Mouse (Mus musculus): ENCODE data around the gene Spopl. TPM values are rescaled to one million over a fixed set of nuclear protein-coding genes. Genes with fewer than 3 reads are reported as not detected.
"Not testable (repeated sequence)": the region's sequence is repeated elsewhere in the genome, so short reads cannot be mapped to it uniquely, and the experiment has no call there.

The Spopl gene
- polyA plus RNA-seq, 1 experiment from 2014 or later: 6.4 TPM

GRCm38 (mm10) chr2:23551235-23551634 is 20.7 kb downstream of the Spopl start:
- 90% methylated on average over 1 of the region's 1 CpGs for WGBS (ENCODE audit: insufficient replicate concordance)
- Histone ChIP-seq H3K27me3 (no peaks in the 10 kb centered on the region), H3K9me3 (replicated peaks) (no peaks in the 10 kb centered on the region), H3K27ac (replicated peaks) (no peak overlapping the region), H3K4me3 (replicated peaks) (no peak overlapping the region), H3K36me3 (replicated peaks) (no peaks in the 10 kb centered on the region), H3K4me1 (replicated peaks) (no peaks in the 10 kb centered on the region), H3K4me2 (no peak overlapping the region), H3K9ac (no peak overlapping the region)
- ATAC-seq (ENCODE audit: insufficient read depth): no peak

GRCm38 (mm10) chr2:23547220-23547619 is 24.7 kb downstream of the Spopl start:
- 97% methylated on average over 1 of the region's 1 CpGs for WGBS (ENCODE audit: insufficient replicate concordance)
- H3K27ac ChIP-seq (replicated peaks): no peak overlapping the region

GRCm38 (mm10) chr2:23539967-23540366 is 31.9 kb downstream of the Spopl start:
- H3K4me2 ChIP-seq: no peak overlapping the region
- H3K9ac ChIP-seq: no peak overlapping the region
- ATAC-seq (ENCODE audit: insufficient read depth): no peak
- H3K27me3 ChIP-seq: no peaks in the 10 kb centered on the region
- H3K36me3 ChIP-seq (replicated peaks): peaks cover 12% of the 10 kb centered on the region; the same call in 1 of the 2 replicates
- H3K4me1 ChIP-seq (replicated peaks): no peaks in the 10 kb centered on the region
- H3K27ac ChIP-seq (replicated peaks): no peak overlapping the region
- WGBS (ENCODE audit: insufficient replicate concordance): 51% methylated on average over 4 of the region's 4 CpGs
- no peak overlapping the region for H3K4me3 ChIP-seq (replicated peaks)
- no peaks in the 10 kb centered on the region for H3K9me3 ChIP-seq (replicated peaks)

More at GRCm38 (mm10) chr2:23547220-23547619, 24.7 kb downstream of the Spopl start:
- no peak overlapping the region for H3K4me2 ChIP-seq
- no peak overlapping the region for H3K9ac ChIP-seq
- H3K27me3 ChIP-seq: no peaks in the 10 kb centered on the region
- ATAC-seq (ENCODE audit: insufficient read depth): no peak
- no peak overlapping the region for H3K4me3 ChIP-seq (replicated peaks)
- no peaks in the 10 kb centered on the region for H3K36me3 ChIP-seq (replicated peaks)
- H3K4me1 ChIP-seq (replicated peaks): no peaks in the 10 kb centered on the region
- no peaks in the 10 kb centered on the region for H3K9me3 ChIP-seq (replicated peaks)

GRCm38 (mm10) chr2:23527717-23528116 is 44.2 kb downstream of the Spopl start:
- not testable (repeated sequence) for H3K4me2 ChIP-seq; H3K27me3 ChIP-seq; H3K4me1 ChIP-seq (replicated peaks); H3K9me3 ChIP-seq (replicated peaks); H3K27ac ChIP-seq (replicated peaks); H3K9ac ChIP-seq; ATAC-seq (ENCODE audit: insufficient read depth); H3K4me3 ChIP-seq (replicated peaks)
- WGBS (ENCODE audit: insufficient replicate concordance): 76% methylated on average over 2 of the region's 2 CpGs
- peaks cover 44% of the 10 kb centered on the region for H3K36me3 ChIP-seq (replicated peaks)

- Histone ChIP-seq H3K36me3 (replicated peaks) (peaks cover 19% of the 10 kb centered on the region; the same call in 1 of the 2 replicates), H3K27ac (replicated peaks) (no peak overlapping the region), H3K9me3 (replicated peaks) (no peaks in the 10 kb centered on the region), H3K9ac (no peak overlapping the region), H3K27me3 (no peaks in the 10 kb centered on the region), H3K4me2 (no peak overlapping the region), H3K4me3 (replicated peaks) (no peak overlapping the region), H3K4me1 (replicated peaks) (no peaks in the 10 kb centered on the region)
- 82% methylated on average over 3 of the region's 3 CpGs for WGBS (ENCODE audit: insufficient replicate concordance)
- no peak for ATAC-seq (ENCODE audit: insufficient read depth)
Measured at GRCm38 (mm10) chr2:23505141-23505540, 66.8 kb downstream of the Spopl start.

GRCm38 (mm10) chr2:23481715-23482114 is 90.2 kb downstream of the Spopl start:
- Histone ChIP-seq H3K27me3 (no peaks in the 10 kb centered on the region), H3K27ac (replicated peaks) (no peak overlapping the region), H3K9me3 (replicated peaks) (no peaks in the 10 kb centered on the region), H3K4me3 (replicated peaks) (no peak overlapping the region), H3K9ac (no peak overlapping the region), H3K36me3 (replicated peaks) (no peaks in the 10 kb centered on the region), H3K4me1 (replicated peaks) (no peaks in the 10 kb centered on the region), H3K4me2 (no peak overlapping the region)
- ATAC-seq (ENCODE audit: insufficient read depth): no peak
- 49% methylated on average over 1 of the region's 1 CpGs for WGBS (ENCODE audit: insufficient replicate concordance)

- ATAC-seq (ENCODE audit: insufficient read depth): no peak
- WGBS (ENCODE audit: insufficient replicate concordance): 55% methylated on average over 1 of the region's 1 CpGs
- Histone ChIP-seq H3K9ac (no peak overlapping the region), H3K27ac (replicated peaks) (no peak overlapping the region), H3K27me3 (no peaks in the 10 kb centered on the region), H3K4me2 (no peak overlapping the region), H3K9me3 (replicated peaks) (no peaks in the 10 kb centered on the region), H3K4me3 (replicated peaks) (no peak overlapping the region), H3K4me1 (replicated peaks) (no peaks in the 10 kb centered on the region), H3K36me3 (replicated peaks) (no peaks in the 10 kb centered on the region)
Measured at GRCm38 (mm10) chr2:23467471-23467870, 104.4 kb downstream of the Spopl start.

- H3K9me3 ChIP-seq (replicated peaks): no peaks in the 10 kb centered on the region
- H3K27me3 ChIP-seq: no peaks in the 10 kb centered on the region
- H3K4me1 ChIP-seq (replicated peaks): no peaks in the 10 kb centered on the region
- no peak for ATAC-seq (ENCODE audit: insufficient read depth)
- H3K9ac ChIP-seq: no peak overlapping the region
- no peak overlapping the region for H3K4me2 ChIP-seq
- no peak overlapping the region for H3K27ac ChIP-seq (replicated peaks)
- H3K36me3 ChIP-seq (replicated peaks): no peaks in the 10 kb centered on the region
- no peak overlapping the region for H3K4me3 ChIP-seq (replicated peaks)
Measured at GRCm38 (mm10) chr2:23457452-23457851, 114.5 kb downstream of the Spopl start.

Measured in liver, embryonic 15.5 days (tissue).